Mouse (Mus musculus): ENCODE measurements around the gene Fat4. TPM values are rescaled to one million over a fixed set of nuclear protein-coding genes. Genes with fewer than 3 reads are reported as not detected.

The Fat4 gene
- polyA plus RNA-seq, 1 experiment, result 0.83 TPM

DNA sequence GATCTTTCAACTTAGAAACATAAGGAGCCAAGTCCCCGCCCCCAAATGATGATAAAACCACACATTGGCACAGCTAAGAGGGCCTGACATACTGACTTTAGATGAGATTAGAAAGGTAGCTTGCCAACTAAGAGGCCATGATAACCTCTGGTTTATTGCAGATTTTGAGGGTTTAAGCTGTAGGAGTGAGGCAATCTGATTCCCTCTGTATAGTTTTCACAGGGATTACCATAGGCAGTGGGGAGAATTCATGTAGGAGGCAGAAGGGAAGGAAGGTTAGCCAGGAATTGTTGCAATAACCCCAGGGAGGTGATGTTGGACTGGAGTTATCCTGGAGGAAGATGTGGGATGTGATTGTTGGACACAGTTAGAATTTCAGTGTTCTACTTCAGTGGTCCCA is 163.4 kb downstream of the Fat4 start:
- Histone ChIP-seq H3K4me3 (ENCODE audit: extremely low read depth, insufficient read depth, insufficient read length) (no peak overlapping the region), H3K27ac (ENCODE audit: insufficient read depth, low read length) (no peak overlapping the region), H3K4me1 (ENCODE audit: control insufficient read depth, insufficient read depth, insufficient read length) (no peaks in the 10 kb centered on the region), H3K27me3 (ENCODE audit: control insufficient read depth, insufficient read depth, low read length) (no peaks in the 10 kb centered on the region), H3K36me3 (ENCODE audit: control insufficient read depth, insufficient read depth, low read length) (no peaks in the 10 kb centered on the region)
- no peak for DNase-seq (ENCODE audit: low read depth in 1 of 2, low spot score in 2 of 2)
- no peak for TF ChIP-seq CTCF (IDR thresholded peaks at IDR 0.05; ENCODE audit: extremely low read depth, insufficient read depth, insufficient read length, insufficient replicate concordance)
- TF ChIP-seq POLR2A (IDR thresholded peaks at IDR 0.05; ENCODE audit: low read depth, low read length), result no peak
- WGBS, result 89% methylated on average over 1 of the region's 1 CpGs

DNA sequence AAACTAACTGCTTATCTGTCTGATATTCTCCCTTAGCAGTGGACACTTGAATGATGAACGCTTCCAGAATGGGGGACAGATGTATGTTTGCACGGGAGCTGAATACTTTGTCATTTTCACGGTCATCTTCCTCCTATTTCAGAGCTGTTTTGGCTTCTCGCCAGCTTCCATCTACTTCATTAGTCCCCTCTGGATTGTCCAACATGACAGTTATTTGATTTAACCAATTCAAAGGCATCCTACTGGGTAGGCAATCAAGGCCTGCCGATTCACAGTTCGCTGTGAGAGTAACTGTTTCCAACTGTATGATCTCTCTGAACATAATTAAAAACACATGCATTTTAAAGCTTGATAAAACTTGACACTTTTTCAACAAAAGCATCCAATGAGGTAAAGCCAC is 166.3 kb downstream of the Fat4 start:
- TF ChIP-seq POLR2A (IDR thresholded peaks at IDR 0.05; ENCODE audit: low read depth, low read length) (no peak), CTCF (IDR thresholded peaks at IDR 0.05; ENCODE audit: extremely low read depth, insufficient read depth, insufficient read length, insufficient replicate concordance) (no peak)
- 84% methylated on average over 6 of the region's 6 CpGs for WGBS
- Histone ChIP-seq H3K4me3 (ENCODE audit: extremely low read depth, insufficient read depth, insufficient read length) (no peak overlapping the region), H3K27me3 (ENCODE audit: control insufficient read depth, insufficient read depth, low read length) (no peaks in the 10 kb centered on the region), H3K27ac (ENCODE audit: insufficient read depth, low read length) (no peak overlapping the region), H3K4me1 (ENCODE audit: control insufficient read depth, insufficient read depth, insufficient read length) (no peaks in the 10 kb centered on the region), H3K36me3 (ENCODE audit: control insufficient read depth, insufficient read depth, low read length) (no peaks in the 10 kb centered on the region)
- no peak for DNase-seq (ENCODE audit: low read depth in 1 of 2, low spot score in 2 of 2)
